Mouse (Mus musculus) urinary bladder, adult 2 months (tissue): Measurements from ENCODE around the gene Sel1l. TPM values are rescaled to one million over a fixed set of nuclear protein-coding genes. Genes with fewer than 3 reads are reported as not detected.
"Not testable (repeated sequence)": the region's sequence is repeated elsewhere in the genome, so short reads cannot be mapped to it uniquely, and the experiment has no call there.

Experiments
- DNase-seq: peaks from one replicate; pipeline ENCODE4 v3.0.0; 2022; ENCODE audit warnings: low spot score
- polyA plus RNA-seq: library from polyadenylated mRNA; depleted of rRNA; stranded (reverse); fragments of >200 nt; gene quantifications from 2 replicates; pipeline ENCODE4 v1.2.3, GENCODE M21; 2012

The Sel1l gene
- polyA plus RNA-seq, 1 experiment, result 48.7 TPM

DNA sequence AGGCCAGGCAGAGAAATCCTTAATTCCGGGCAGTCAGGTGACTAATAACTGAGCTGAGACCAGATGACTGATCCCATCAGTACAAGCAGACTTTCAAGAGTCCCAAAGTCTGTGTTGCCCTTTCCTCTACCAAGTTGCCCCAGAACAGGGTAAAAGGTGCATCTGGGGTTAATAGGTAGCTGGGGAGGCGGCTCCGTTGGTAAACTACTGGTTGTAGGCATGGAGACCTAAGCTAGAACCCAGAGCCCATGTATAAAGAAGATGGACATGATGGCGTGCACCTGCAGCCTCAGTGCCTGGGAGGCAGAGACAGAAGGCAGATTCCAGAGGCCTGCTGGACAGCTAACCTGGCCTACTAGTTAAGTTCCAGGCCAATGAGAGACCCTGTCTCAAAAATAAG, 30.2 kb downstream of the Sel1l start:
- no peak for DNase-seq

DNA sequence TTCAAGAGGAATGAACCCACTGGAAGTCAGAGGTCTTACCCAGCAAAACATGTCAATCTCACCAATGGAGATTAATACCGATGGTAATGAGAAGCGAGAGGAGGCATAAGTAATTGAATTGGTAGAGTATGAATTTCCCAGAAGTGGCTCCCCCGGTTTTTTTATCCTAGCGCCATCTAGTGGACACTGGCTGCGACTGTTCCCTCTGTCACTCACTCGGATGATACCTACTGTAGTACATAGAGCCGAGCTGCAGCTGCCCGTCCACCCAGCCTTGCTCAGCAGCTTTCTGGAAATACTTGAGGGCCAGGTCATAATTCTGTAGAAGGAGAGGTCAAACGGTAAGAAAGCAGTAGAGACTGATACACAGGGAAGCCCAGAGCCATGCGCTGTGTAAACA, 33.0 kb downstream of the Sel1l start:
- no peak for DNase-seq

GRCm38 (mm10) chr12:91815552-91815951, 33.4 kb downstream of the Sel1l start:
- no peak for DNase-seq

GRCm38 (mm10) chr12:91808911-91809310, 40.0 kb downstream of the Sel1l start:
- no peak for DNase-seq

- DNase-seq, result no peak
These were observed 41.2 kb downstream of the Sel1l start for GRCm38 (mm10) chr12:91807761-91808160.

DNA sequence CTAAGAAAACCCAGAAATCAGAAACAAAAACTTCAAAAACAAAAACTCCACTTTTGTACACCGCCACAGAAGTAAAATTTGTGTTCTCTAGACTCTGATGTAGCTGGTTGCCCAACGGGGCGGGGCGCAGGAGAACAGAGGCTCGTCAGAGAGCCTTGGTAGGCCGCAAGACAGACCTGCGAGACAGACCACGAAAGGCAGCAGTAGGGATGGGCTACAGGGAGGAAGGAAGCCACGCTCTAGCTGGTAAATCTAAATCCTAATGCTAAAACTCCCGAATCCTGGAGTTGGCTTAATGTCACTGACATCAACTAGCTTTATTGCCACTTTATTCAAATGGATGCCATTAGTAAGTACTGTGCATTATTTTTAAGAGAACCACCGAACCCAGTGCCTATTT, 41.9 kb downstream of the Sel1l start:
- DNase-seq, result no peak

GRCm38 (mm10) chr12:91804262-91804661, 44.7 kb downstream of the Sel1l start:
- DNase-seq, result no peak

- DNase-seq, result no peak
These were observed 45.6 kb downstream of the Sel1l start for GRCm38 (mm10) chr12:91803207-91803932.

DNA sequence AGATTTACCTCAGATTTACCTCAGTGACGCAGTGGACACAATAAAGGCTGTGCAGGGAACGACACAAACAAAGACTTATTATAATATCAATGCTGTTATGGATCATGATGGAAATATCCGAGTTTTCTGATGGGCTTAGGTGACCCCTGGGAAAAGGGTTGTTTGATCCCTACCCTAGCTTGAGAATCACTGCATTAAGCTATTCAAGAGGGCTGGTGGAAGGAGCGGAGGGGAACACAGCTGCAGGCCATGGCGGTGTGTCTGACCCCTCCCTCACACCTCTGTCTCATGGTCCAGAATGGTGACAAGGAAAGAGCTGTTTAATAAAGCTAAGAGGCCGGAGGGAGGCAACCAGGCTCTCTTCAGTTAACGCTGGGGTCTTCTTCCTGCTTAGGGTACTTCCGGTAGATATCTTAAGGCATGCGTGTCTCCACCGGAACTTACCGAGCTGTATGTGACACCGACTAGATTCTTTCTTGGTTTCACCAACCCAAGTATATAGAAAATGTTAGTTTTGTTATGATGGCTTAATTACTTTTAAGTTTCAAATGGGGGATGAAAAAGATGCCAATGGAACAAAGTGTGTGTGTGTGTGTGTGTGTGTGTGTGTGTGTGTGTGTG, 46.3 kb downstream of the Sel1l start:
- DNase-seq, result no peak

DNA sequence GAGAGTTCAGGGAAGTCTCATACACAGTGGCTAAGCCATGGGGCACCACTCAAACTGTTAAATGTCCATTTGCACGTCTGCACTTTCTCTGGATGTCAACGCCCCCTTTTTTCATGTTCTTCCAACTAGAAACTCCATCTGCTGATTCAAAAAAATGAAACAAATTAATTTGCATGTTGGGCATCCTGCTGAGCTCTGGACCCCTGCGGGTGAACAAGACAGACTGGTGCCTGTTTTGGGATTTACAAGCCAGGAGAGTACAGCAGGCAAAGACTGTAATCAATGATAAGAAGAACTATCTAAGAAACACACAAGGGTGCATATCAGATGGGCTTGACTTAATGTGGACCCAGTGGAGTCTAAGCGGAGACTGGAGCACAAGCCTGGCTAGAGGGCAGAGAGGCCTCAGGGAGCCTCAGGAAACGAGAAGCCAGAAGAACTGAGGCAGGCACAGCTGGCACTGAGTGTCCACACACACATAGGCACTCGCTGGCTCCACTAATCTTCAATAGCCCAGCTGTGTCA, 48.0 kb downstream of the Sel1l start:
- DNase-seq, result no peak

- no peak for DNase-seq
These were observed 49.1 kb downstream of the Sel1l start for GRCm38 (mm10) chr12:91799821-91800335.

GRCm38 (mm10) chr12:91799379-91799773, 49.6 kb downstream of the Sel1l start:
- DNase-seq, result no peak

- DNase-seq, result no peak
These were observed 50.1 kb downstream of the Sel1l start for GRCm38 (mm10) chr12:91798720-91799378.

DNA sequence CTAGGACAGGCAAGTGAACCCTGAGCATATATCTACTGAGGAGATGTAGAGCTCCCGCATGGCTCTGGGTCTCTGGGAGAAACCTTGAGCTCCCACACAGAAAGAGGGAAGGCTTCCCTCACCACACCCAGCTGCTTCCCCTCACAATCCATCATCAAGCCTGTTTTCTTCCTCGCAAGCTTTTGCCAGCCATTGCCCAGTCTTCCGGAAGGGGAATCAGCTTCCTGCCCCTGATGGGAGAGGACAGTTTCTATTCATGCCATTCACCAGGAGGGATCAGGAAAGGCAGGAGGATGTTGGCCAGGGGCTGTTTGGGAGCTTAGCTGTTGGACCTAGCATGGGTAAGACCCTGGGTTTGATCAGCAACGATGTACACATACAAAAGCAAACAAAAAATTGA, 52.2 kb downstream of the Sel1l start:
- DNase-seq, result no peak

GRCm38 (mm10) chr12:91793266-91793665, 55.7 kb downstream of the Sel1l start:
- DNase-seq, result no peak

- no peak for DNase-seq
These were observed 57.1 kb downstream of the Sel1l start for GRCm38 (mm10) chr12:91791822-91792221.

GRCm38 (mm10) chr12:91789801-91790200, 59.2 kb downstream of the Sel1l start:
- no peak for DNase-seq

GRCm38 (mm10) chr12:91788446-91788845, 60.5 kb downstream of the Sel1l start:
- DNase-seq, result not testable (repeated sequence)

DNA sequence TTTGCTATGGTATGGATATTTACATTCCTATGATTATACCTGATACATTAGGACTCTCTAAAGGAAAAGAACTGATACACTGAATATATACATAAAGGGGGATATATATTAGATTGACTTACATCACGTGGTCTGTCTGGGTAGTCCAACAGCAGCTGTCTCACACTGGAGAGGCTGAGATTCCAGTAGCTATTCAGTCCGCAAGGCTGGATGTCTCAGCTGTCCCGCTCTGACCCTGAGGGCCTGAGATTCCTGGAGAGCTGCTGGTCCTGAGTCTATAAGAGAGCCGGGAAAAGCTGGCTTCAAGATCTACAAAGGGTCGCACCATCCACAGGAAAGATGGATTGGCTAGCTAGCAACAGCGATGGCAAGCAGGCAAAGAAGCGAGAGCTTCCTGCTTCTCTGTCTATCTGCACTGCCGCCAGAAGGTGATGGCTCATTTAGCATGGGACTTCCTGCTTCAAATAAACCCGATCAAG, 61.0 kb downstream of the Sel1l start, which contains the start of gene Ston2:
Ston2 (minus strand) TSS at position 429 of the 479 bp plus-strand sequence.
- no peak for DNase-seq

DNA sequence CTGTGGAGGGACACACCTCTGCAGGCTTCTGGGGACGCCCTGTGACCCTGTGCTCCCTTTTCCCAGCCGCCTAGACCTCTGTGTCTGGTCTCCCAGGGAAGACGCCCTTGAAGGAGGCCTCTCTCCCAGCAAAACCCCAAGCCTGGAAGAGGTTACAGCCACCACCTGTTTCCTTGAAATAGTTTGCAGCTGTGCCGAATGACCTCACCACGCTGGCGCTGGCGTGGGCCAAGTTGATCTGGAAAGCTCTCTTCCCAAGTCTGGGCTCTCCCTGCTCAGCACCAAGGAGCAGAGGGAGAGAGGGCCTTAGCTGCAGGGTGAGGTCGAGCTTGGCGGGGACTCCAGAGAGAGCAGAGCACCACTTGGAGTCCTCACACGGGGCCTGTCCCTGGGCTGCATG, 62.6 kb downstream of the Sel1l start:
- DNase-seq, result no peak

GRCm38 (mm10) chr12:91781432-91781831, 67.5 kb downstream of the Sel1l start:
- DNase-seq, result no peak

GRCm38 (mm10) chr12:91780531-91780930, 68.4 kb downstream of the Sel1l start:
- DNase-seq, result no peak
